Mouse (Mus musculus) liver, adult 2 months (tissue): ENCODE data around the gene Dot1l. TPM values are rescaled to one million over a fixed set of nuclear protein-coding genes. Genes with fewer than 3 reads are reported as not detected.

Experiments used
- DNase-seq: peaks from one replicate; pipeline ENCODE4 v3.0.0-alpha.2; 2011; ENCODE audit warnings: low read depth, low spot score; ENCODE audit errors: extremely low read depth
- H3K27ac ChIP-seq: fragments of 200-500 bp; replicated peaks from 2 replicates; pipeline ENCODE4 v1.5.1; 2012; ENCODE audit warnings: low read depth, mild to moderate bottlenecking, control low read depth, inconsistent platforms, low read length; ENCODE audit not compliant: insufficient read depth
- H3K27me3 ChIP-seq: fragments of 200-500 bp; 2 replicates; pipeline ENCODE4 v1.6.1; 2012; ENCODE audit warnings: mild to moderate bottlenecking, moderate library complexity, low read length, inconsistent platforms; ENCODE audit not compliant: control insufficient read depth, insufficient read depth
- H3K36me3 ChIP-seq: fragments of 200-500 bp; 2 replicates; pipeline ENCODE4 v1.6.1; 2012; ENCODE audit warnings: low read length, inconsistent platforms; ENCODE audit not compliant: control insufficient read depth, insufficient read depth
- H3K4me1 ChIP-seq: fragments of 200-500 bp; 2 replicates; pipeline ENCODE4 v1.6.1; 2011; ENCODE audit warnings: low read length; ENCODE audit not compliant: control insufficient read depth, insufficient read depth
- H3K4me3 ChIP-seq: fragments of 200-500 bp; 2 replicates; pipeline ENCODE4 v1.5.1; 2011; ENCODE audit warnings: low read depth, mild to moderate bottlenecking, control low read depth, low read length, moderate library complexity; ENCODE audit not compliant: insufficient read depth
- H3K79me2 ChIP-seq: fragments of 200-500 bp; 2 replicates; pipeline ENCODE4 v1.6.1; 2012; ENCODE audit warnings: inconsistent platforms, mild to moderate bottlenecking, low read length, moderate library complexity; ENCODE audit not compliant: control insufficient read depth, insufficient read depth
- H3K9ac ChIP-seq: fragments of 200-500 bp; 2 replicates; pipeline ENCODE4 v1.6.1; 2012; ENCODE audit warnings: low read depth, mild to moderate bottlenecking, control low read depth, inconsistent platforms, low read length
- CTCF ChIP-seq: fragments of 200-500 bp; IDR thresholded peaks from 2 replicates; pipeline ENCODE4 v1.5.1; 2011; ENCODE audit warnings: low read depth, low read length, control low read depth
- POLR2A ChIP-seq: fragments of 200-500 bp; IDR thresholded peaks from 2 replicates; pipeline ENCODE4 v1.6.1; 2011; ENCODE audit warnings: low read length, control low read depth; ENCODE audit not compliant: insufficient read depth; ENCODE audit errors: extremely low read depth
- WGBS: fragments of 180-500 bp; shearing (Covaris S2); methylation state at CpG from one replicate; pipeline ENCODE4 v1.1.7; 2018; 5-methylcytosine and 5-hydroxymethylcytosine counted together
- polyA plus RNA-seq: library from polyadenylated mRNA; depleted of rRNA; stranded (reverse); fragments of >200 nt; gene quantifications from 2 replicates; pipeline ENCODE4 v1.2.3, GENCODE M21; 2012
- total RNA-seq: library from RNA; depleted of rRNA; stranded (reverse); fragments of >200 nt; gene quantifications from 2 replicates; pipeline ENCODE4 v1.2.3, GENCODE M21; 2014

The Dot1l gene
- total and polyA plus RNA-seq, 2 experiments = 2.4 to 14.8 TPM

- Histone ChIP-seq H3K27me3 (no peaks in the 10 kb centered on the region), H3K4me3 (no peak overlapping the region), H3K9ac (no peak overlapping the region), H3K27ac (no peak overlapping the region), H3K79me2 (no peaks in the 10 kb centered on the region), H3K36me3 (peaks cover 5% of the 10 kb centered on the region; the same call in 1 of the 2 replicates), H3K4me1 (no peaks in the 10 kb centered on the region)
- no peak for TF ChIP-seq CTCF
- TF ChIP-seq POLR2A = no peak
- no peak for DNase-seq
- WGBS = 90% methylated on average over 19 of the region's 19 CpGs
These were observed 35.9 kb downstream of the Dot1l start for GRCm38 (mm10) chr10:80790761-80791404.

DNA sequence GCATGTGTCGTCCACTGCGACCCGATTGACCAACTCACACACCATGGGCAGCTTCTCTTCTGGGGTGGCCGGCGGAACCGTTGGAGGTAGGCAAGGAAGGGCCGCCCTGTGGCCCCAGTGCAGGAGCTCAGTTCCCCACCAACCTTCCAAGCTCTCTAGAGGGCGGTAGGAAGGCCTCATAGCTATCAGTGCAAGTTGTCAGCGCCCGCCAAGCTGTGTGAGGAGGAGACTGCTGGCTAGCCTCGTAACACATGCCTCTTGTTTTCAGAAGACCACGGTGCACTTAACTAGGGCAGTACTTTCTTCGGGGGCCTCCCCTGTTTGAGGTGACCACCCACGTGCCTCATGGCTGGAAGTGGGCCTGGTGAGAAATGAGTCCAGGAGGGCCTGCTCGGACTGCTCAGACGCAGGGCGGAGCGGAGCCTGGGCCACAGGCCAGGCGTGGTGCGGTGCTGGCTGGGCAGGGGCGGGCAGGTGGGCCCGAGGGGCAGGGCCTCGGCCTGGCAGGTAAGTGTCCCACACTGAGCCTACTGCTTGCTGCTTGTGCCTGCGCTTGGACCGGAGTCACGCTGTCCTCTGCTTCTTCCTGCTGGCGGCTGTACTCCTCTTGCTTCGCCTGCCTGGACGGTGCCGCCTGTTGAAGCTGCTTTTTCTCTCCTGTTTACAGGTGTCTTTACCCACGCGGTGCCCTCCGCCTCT lies 36.6 kb downstream of the Dot1l start:
- WGBS = 91% methylated on average over 33 of the region's 33 CpGs
- no peak overlapping the region for H3K4me3 ChIP-seq
- H3K27me3 ChIP-seq = no peaks in the 10 kb centered on the region
- peaks cover 4% of the 10 kb centered on the region; the same call in 1 of the 2 replicates for H3K36me3 ChIP-seq
- no peak overlapping the region for H3K9ac ChIP-seq
- H3K79me2 ChIP-seq = no peaks in the 10 kb centered on the region
- TF ChIP-seq POLR2A (no peak), CTCF (no peak)
- no peak overlapping the region for H3K27ac ChIP-seq
- no peak for DNase-seq
- 0 out of 2 replicates have a peak, but pooled peaks cover 1% of the 10 kb centered on the region for H3K4me1 ChIP-seq

GRCm38 (mm10) chr10:80792175-80793032 lies 37.4 kb downstream of the Dot1l start:
- WGBS = 89% methylated on average over 40 of the region's 41 CpGs
- DNase-seq = no peak
- Histone ChIP-seq H3K9ac (no peak overlapping the region), H3K79me2 (peaks cover under 1% of the 10 kb centered on the region; the same call in 1 of the 2 replicates), H3K36me3 (peaks cover 4% of the 10 kb centered on the region; the same call in 1 of the 2 replicates), H3K4me1 (peaks cover 7% of the 10 kb centered on the region), H3K27ac (no peak overlapping the region), H3K4me3 (no peak overlapping the region), H3K27me3 (no peaks in the 10 kb centered on the region)
- TF ChIP-seq POLR2A = no peak
- TF ChIP-seq CTCF = no peak

DNA sequence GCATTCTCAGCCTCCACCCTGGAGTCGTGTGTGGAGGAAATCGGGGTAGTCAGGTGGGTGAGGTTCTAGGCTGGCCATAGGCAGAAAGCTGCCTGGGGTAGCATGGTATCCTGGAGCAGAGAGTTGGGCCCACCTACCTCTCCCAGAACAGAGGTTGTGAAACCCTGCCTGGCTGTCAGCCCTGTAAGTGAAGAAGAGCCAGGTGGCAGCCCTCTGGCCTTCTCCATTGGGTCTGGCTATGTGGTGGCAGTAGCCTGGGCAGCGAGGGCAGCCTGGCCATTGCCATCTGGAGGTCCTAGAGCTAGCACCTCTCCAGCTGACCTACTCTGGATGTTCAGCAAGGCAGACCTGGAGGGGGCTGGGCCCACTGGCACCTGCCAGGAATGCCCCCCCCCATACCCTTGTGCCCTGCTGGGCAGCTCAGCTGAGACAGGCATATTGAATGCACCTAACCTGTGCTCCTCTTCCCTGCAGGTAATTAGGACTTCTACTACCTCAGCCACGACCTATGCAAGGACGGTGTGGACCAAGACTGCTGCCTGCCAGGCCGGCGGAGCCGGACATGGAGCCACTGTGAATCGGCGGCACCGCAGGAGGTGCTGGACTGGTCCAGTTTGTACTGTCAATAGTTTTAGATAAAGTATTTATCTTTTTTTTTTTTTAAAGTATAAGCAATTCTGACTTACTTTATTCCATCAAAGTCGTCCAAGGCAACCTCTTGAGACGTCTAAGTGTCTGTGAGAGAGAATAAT lies 38.2 kb downstream of the Dot1l start:
- Histone ChIP-seq H3K4me3 (no peak overlapping the region), H3K27ac (no peak overlapping the region), H3K9ac (no peak overlapping the region), H3K27me3 (no peaks in the 10 kb centered on the region), H3K79me2 (peaks cover 3% of the 10 kb centered on the region; the same call in 1 of the 2 replicates), H3K4me1 (peaks cover 7% of the 10 kb centered on the region), H3K36me3 (peaks cover 4% of the 10 kb centered on the region; the same call in 1 of the 2 replicates)
- TF ChIP-seq CTCF (no peak), POLR2A (no peak)
- 88% methylated on average over 13 of the region's 13 CpGs for WGBS
- DNase-seq = peak; percentile 53

DNA sequence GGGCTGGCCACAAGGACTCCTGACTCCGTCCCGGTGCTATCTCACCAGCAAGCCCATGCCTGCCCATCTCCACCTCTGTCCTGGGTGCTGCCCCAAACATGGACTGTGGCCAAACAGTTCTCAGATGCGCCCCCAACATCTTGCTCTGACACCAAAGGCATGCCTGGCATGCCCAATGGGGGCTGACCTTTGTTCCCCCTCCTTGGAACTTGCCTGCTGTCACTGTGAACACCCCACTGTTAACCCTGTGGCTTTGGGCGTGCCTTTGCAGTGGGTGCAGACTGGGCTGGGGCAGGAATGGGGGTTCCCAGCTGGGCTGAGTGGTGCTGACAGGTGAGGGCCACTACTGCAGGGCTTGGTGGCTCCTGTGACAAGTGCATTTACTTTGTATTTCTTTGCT lies 38.8 kb downstream of the Dot1l start:
- no peak for DNase-seq
- Histone ChIP-seq H3K9ac (no peak overlapping the region), H3K27me3 (no peaks in the 10 kb centered on the region), H3K36me3 (peaks cover 4% of the 10 kb centered on the region; the same call in 1 of the 2 replicates), H3K4me1 (peaks cover 7% of the 10 kb centered on the region), H3K27ac (no peak overlapping the region), H3K4me3 (no peak overlapping the region), H3K79me2 (peaks cover 3% of the 10 kb centered on the region; the same call in 1 of the 2 replicates)
- WGBS = 94% methylated on average over 4 of the region's 4 CpGs
- no peak for TF ChIP-seq CTCF
- TF ChIP-seq POLR2A = no peak
